Mouse (Mus musculus) CH12.LX (cell line): ENCODE data around the gene Numb. TPM values are rescaled to one million over a fixed set of nuclear protein-coding genes. Genes with fewer than 3 reads are reported as not detected.
A peak's percentile ranks its signal among the peaks of the same experiment; 100 is the strongest.

Experiments
- DNase-seq: peaks from one replicate; pipeline ENCODE4 v3.0.0-alpha.2; 2013; ENCODE audit errors: extremely low read depth
- H3K27ac ChIP-seq: 2 replicates; pipeline ENCODE4 v1.5.1; 2012; ENCODE audit warnings: low read depth, mild to moderate bottlenecking, control low read depth, moderate library complexity; ENCODE audit not compliant: insufficient read depth
- H3K27me3 ChIP-seq: replicated peaks from 2 replicates; pipeline ENCODE3; 2012; ENCODE audit warnings: inconsistent platforms
- H3K36me3 ChIP-seq, 2 experiments: replicated peaks in 1 of 2; 2 replicates each; pipeline versions ENCODE3 to v1.6.1; 2012; ENCODE audit warnings: inconsistent platforms in 1 of 2, low read length in 1 of 2, mild to moderate bottlenecking in 1 of 2, mixed read lengths in 1 of 2, moderate library complexity in 1 of 2; ENCODE audit not compliant: control insufficient read depth in 1 of 2, insufficient read depth in 1 of 2
- H3K4me1 ChIP-seq, 2 experiments: 2 replicates each; pipeline ENCODE4 v1.6.1; 2012; ENCODE audit warnings: inconsistent platforms in 1 of 2, moderate library complexity in 1 of 2; ENCODE audit not compliant: insufficient read depth in 2 of 2, control insufficient read depth in 1 of 2
- H3K4me2 ChIP-seq: 2 replicates; pipeline ENCODE4 v1.6.1; 2012; ENCODE audit warnings: low read depth, mild to moderate bottlenecking, control low read depth; ENCODE audit not compliant: poor library complexity, insufficient read depth, severe bottlenecking
- H3K4me3 ChIP-seq, 3 experiments: fragments of 150-350 bp in 1 of 3; sonication (generic) in 1 of 3; replicated peaks in 1 of 3; 2 replicates each; pipeline versions ENCODE3 to v1.5.1; 2011 to 2012; ENCODE audit warnings: low read depth in 2 of 3, low read length in 2 of 3, mild to moderate bottlenecking in 2 of 3, moderate library complexity in 2 of 3, control low read depth in 1 of 3, improper control_type of control experiment in 1 of 3, inconsistent platforms in 1 of 3, mixed read lengths in 1 of 3; ENCODE audit not compliant: poor library complexity in 1 of 3
- H3K79me2 ChIP-seq: replicated peaks from 2 replicates; pipeline ENCODE4 v1.6.1; 2012; ENCODE audit warnings: mild to moderate bottlenecking, moderate library complexity; ENCODE audit not compliant: control insufficient read depth, poor library complexity, insufficient read depth, severe bottlenecking; ENCODE audit errors: extremely low read depth
- H3K9ac ChIP-seq: 2 replicates; pipeline ENCODE4 v1.6.1; 2012; ENCODE audit warnings: low read depth, mild to moderate bottlenecking, control low read depth, moderate library complexity; ENCODE audit not compliant: insufficient read depth
- H3K9me3 ChIP-seq: replicated peaks from 2 replicates; pipeline ENCODE3; 2012; ENCODE audit warnings: low read length, inconsistent platforms, mixed read lengths
- BHLHE40 ChIP-seq: IDR thresholded peaks from 2 replicates; pipeline ENCODE4 v1.6.1; 2011; ENCODE audit warnings: mild to moderate bottlenecking, low read depth, low read length, improper control_type of control experiment
- CHD1 ChIP-seq: IDR thresholded peaks from 2 replicates; pipeline ENCODE4 v1.6.1; 2012; ENCODE audit warnings: low read depth, low read length, improper control_type of control experiment, inconsistent platforms
- CTCF ChIP-seq, 2 experiments: IDR thresholded peaks in 1 of 2; conservative IDR thresholded peaks in 1 of 2; 2 replicates each; pipeline ENCODE4 v1.5.1; 2011 to 2012; ENCODE audit warnings: low read depth in 2 of 2, low read length in 2 of 2, improper control_type of control experiment in 1 of 2, inconsistent platforms in 1 of 2, mild to moderate bottlenecking in 1 of 2, moderate library complexity in 1 of 2
- E2F4 ChIP-seq: IDR thresholded peaks from 2 replicates; pipeline ENCODE4 v1.6.1; 2011; ENCODE audit warnings: low read depth, low read length, improper control_type of control experiment; ENCODE audit not compliant: insufficient replicate concordance
- EP300 ChIP-seq: IDR thresholded peaks from 2 replicates; pipeline ENCODE4 v1.6.1; 2011; ENCODE audit warnings: low read length, improper control_type of control experiment
- ETS1 ChIP-seq: conservative IDR thresholded peaks from 2 replicates; pipeline ENCODE4 v1.6.1; 2012; ENCODE audit warnings: low read depth, mild to moderate bottlenecking, inconsistent platforms, low read length, improper control_type of control experiment, moderate library complexity
- GABPA ChIP-seq: IDR thresholded peaks from 2 replicates; pipeline ENCODE4 v1.6.1; 2012; ENCODE audit warnings: low read depth, low read length, improper control_type of control experiment, inconsistent platforms; ENCODE audit not compliant: insufficient replicate concordance
- HCFC1 ChIP-seq: IDR thresholded peaks from 2 replicates; pipeline ENCODE4 v1.6.1; 2012; ENCODE audit warnings: low read depth, mild to moderate bottlenecking, inconsistent platforms, low read length, improper control_type of control experiment
- IRF4 ChIP-seq: IDR thresholded peaks from 2 replicates; pipeline ENCODE4 v1.6.1; 2014; ENCODE audit warnings: low read depth, mild to moderate bottlenecking, inconsistent platforms, low read length, improper control_type of control experiment
- KAT2A ChIP-seq: IDR thresholded peaks from 2 replicates; pipeline ENCODE4 v1.6.1; 2012; ENCODE audit warnings: low read length, improper control_type of control experiment, inconsistent platforms; ENCODE audit not compliant: insufficient replicate concordance
- MAFK ChIP-seq: IDR thresholded peaks from 2 replicates; pipeline ENCODE4 v1.6.1; 2011; ENCODE audit warnings: low read length, improper control_type of control experiment; ENCODE audit not compliant: insufficient replicate concordance
- MEF2A ChIP-seq: IDR thresholded peaks from 2 replicates; pipeline ENCODE4 v1.6.1; 2014; ENCODE audit warnings: low read depth, mild to moderate bottlenecking, inconsistent platforms, low read length, improper control_type of control experiment, borderline replicate concordance
- MYC ChIP-seq: IDR thresholded peaks from 2 replicates; pipeline ENCODE4 v1.6.1; 2011; ENCODE audit warnings: low read depth, mild to moderate bottlenecking, improper control_type of control experiment, low read length
- NRF1 ChIP-seq: IDR thresholded peaks from 2 replicates; pipeline ENCODE4 v1.6.1; 2014; ENCODE audit warnings: low read depth, mild to moderate bottlenecking, inconsistent platforms, low read length, improper control_type of control experiment, moderate library complexity
- PAX5 ChIP-seq: IDR thresholded peaks from 2 replicates; pipeline ENCODE4 v1.6.1; 2012; ENCODE audit warnings: low read length, inconsistent platforms, mixed read lengths
- POLR2AphosphoS2 ChIP-seq: IDR thresholded peaks from 2 replicates; pipeline ENCODE4 v1.6.1; 2011; ENCODE audit warnings: low read depth, low read length, improper control_type of control experiment
- RAD21 ChIP-seq: IDR thresholded peaks from 2 replicates; pipeline ENCODE4 v1.6.1; 2011; ENCODE audit warnings: low read depth, mild to moderate bottlenecking, low read length, improper control_type of control experiment, moderate library complexity
- SIN3A ChIP-seq: IDR thresholded peaks from 2 replicates; pipeline ENCODE4 v1.6.1; 2012; ENCODE audit warnings: low read length, improper control_type of control experiment, inconsistent platforms
- TBP ChIP-seq: conservative IDR thresholded peaks from 2 replicates; pipeline ENCODE4 v1.6.1; 2011; ENCODE audit warnings: low read depth, low read length, improper control_type of control experiment
- TCF12 ChIP-seq: IDR thresholded peaks from 2 replicates; pipeline ENCODE4 v1.6.1; 2014; ENCODE audit warnings: low read depth, mild to moderate bottlenecking, inconsistent platforms, low read length, improper control_type of control experiment
- UBTF ChIP-seq: IDR thresholded peaks from 2 replicates; pipeline ENCODE4 v1.6.1; 2012; ENCODE audit warnings: low read depth, mild to moderate bottlenecking, inconsistent platforms, low read length, improper control_type of control experiment, moderate library complexity
- USF1 ChIP-seq: IDR thresholded peaks from 2 replicates; pipeline ENCODE4 v1.6.1; 2014; ENCODE audit warnings: low read depth, mild to moderate bottlenecking, inconsistent platforms, low read length, improper control_type of control experiment
- ZMIZ1 ChIP-seq: IDR thresholded peaks from 2 replicates; pipeline ENCODE4 v1.6.1; 2012; ENCODE audit warnings: low read depth, mild to moderate bottlenecking, inconsistent platforms, low read length, improper control_type of control experiment
- dilution Hi-C: fragments of 300-500 bp; cut with MboI; formaldehyde crosslinking; loops from 2 replicates; pipeline ENCODE4 v1.14.3; 2020; ENCODE audit warnings: low sequenced_read_pairs; ENCODE audit not compliant: extremely low pct_unique_long_range_greater_than_20kb, extremely low pct_ligation_motif_present
- in situ Hi-C: fragments of 300-500 bp; cut with MboI; formaldehyde crosslinking; loops from 3 replicates; pipeline ENCODE4 v1.14.3; 2019; ENCODE audit warnings: low sequenced_read_pairs, low pct_ligation_motif_present, low pct_unique_long_range_greater_than_20kb, mixed read lengths
- polyA plus RNA-seq: library from polyadenylated mRNA; unstranded; fragments of >175 nt; gene quantifications from 2 replicates; pipeline ENCODE4 v1.2.1, GENCODE M21; 2012; ENCODE audit warnings: low read depth; ENCODE audit not compliant: insufficient read length
- total RNA-seq, 2 experiments: library from RNA; depleted of rRNA; stranded (reverse); fragments of 300-350 nt in 1 of 2; fragments of >200 nt in 1 of 2; gene quantifications; 2 replicates each; pipeline ENCODE4 v1.2.3; 2012 to 2014

The Numb gene
- total and polyA plus RNA-seq, 3 experiments = 5.3 to 6.9 (median 5.7) TPM

- TF ChIP-seq EP300 (peak; percentile 99), UBTF (no peak), PAX5 (no peak), SIN3A (0 out of 2 replicates have a peak, but pooled peaks have one; percentile 64), E2F4 (no peak), TCF12 (peak; percentile 97), ZMIZ1 (no peak; the same call in 1 of the 2 replicates), POLR2AphosphoS2 (no peak), GABPA (no peak), ETS1 (peak; percentile 91), MYC (0 out of 2 replicates have a peak, but pooled peaks have one; percentile 49), MEF2A (peak; percentile 98), TBP (0 out of 2 replicates have a peak, but pooled peaks have one; percentile 27), HCFC1 (no peak)
Observed at GRCm38 (mm10) chr12:83875097-83875496, 46.6 kb downstream of the Numb start (continued).

- Histone ChIP-seq H3K27me3 (no peaks in the 10 kb centered on the region), H3K79me2 (no peaks in the 10 kb centered on the region), H3K9me3 (no peaks in the 10 kb centered on the region), H3K9ac (no peak overlapping the region), H3K4me2 (peak overlapping the region; percentile 57; the same call in 1 of the 2 replicates), H3K27ac (peak overlapping the region; percentile 17; the same call in 1 of the 2 replicates), H3K36me3 (peaks cover 3 to 16% of the 10 kb centered on the region in 2 experiments), H3K4me1 (peaks cover 13 to 16% of the 10 kb centered on the region in 2 experiments), H3K4me3 (no peak overlapping the region)
- dilution Hi-C loops (no loop called here), in situ Hi-C loops (no loop called here)
- TF ChIP-seq CHD1 (no peak), TBP (no peak), SIN3A (0 out of 2 replicates have a peak, but pooled peaks have one; percentile 31), KAT2A (no peak), ETS1 (no peak)
- DNase-seq = peak; percentile 29
Observed at GRCm38 (mm10) chr12:83874597-83874996, 47.1 kb downstream of the Numb start.

GRCm38 (mm10) chr12:83864501-83864900 is 57.2 kb downstream of the Numb start:
- Histone ChIP-seq H3K9ac (no peak overlapping the region), H3K4me2 (no peak overlapping the region), H3K9me3 (peaks cover 7% of the 10 kb centered on the region), H3K27ac (no peak overlapping the region), H3K4me3 (no peak overlapping the region), H3K36me3 (no peaks in the 10 kb centered on the region), H3K4me1 (peaks cover 0 to 17% of the 10 kb centered on the region in 2 experiments; a peak in 1 of 4 replicates), H3K79me2 (no peaks in the 10 kb centered on the region; the same call in none of the 2 replicates), H3K27me3 (no peaks in the 10 kb centered on the region)
- in situ Hi-C loops (no loop called here), dilution Hi-C loops (no loop called here)
- no peak for DNase-seq
- TF ChIP-seq IRF4 (no peak), CTCF (conservative IDR thresholded peaks at IDR 0.05 in 1 of 2, IDR thresholded peaks at IDR 0.05 in 1 of 2; ENCODE audit: low read depth in 2 of 2, low read length in 2 of 2) (peak in 1 of 2 experiments; percentile 34; a peak in 2 of 4 replicates), USF1 (no peak), SIN3A (no peak), ZMIZ1 (no peak), RAD21 (peak; percentile 0; the same call in 1 of the 2 replicates), NRF1 (no peak), MAFK (no peak), CHD1 (no peak), TCF12 (no peak), BHLHE40 (no peak), HCFC1 (no peak)
